Mouse (Mus musculus) heart, adult 2 months (tissue): Measurements from ENCODE around the gene Ctrl. TPM values are rescaled to one million over a fixed set of nuclear protein-coding genes. Genes with fewer than 3 reads are reported as not detected.
"Not testable (repeated sequence)": the region's sequence is repeated elsewhere in the genome, so short reads cannot be mapped to it uniquely, and the experiment has no call there.

ENCODE experiments used
- DNase-seq, 2 experiments: peaks; one replicate each; pipeline ENCODE4 v3.0.0; 2021
- H3K27ac ChIP-seq: fragments of 200-600 bp; 2 replicates; pipeline ENCODE4 v1.8.1; 2022
- H3K27me3 ChIP-seq: fragments of 200-500 bp; 2 replicates; pipeline ENCODE4 v1.6.1; 2012; ENCODE audit warnings: mild to moderate bottlenecking, low read length, inconsistent platforms, mixed read lengths; ENCODE audit not compliant: control insufficient read depth, insufficient read depth
- H3K36me3 ChIP-seq: fragments of 200-500 bp; 2 replicates; pipeline ENCODE4 v1.6.1; 2012; ENCODE audit warnings: low read length, inconsistent platforms; ENCODE audit not compliant: control insufficient read depth, insufficient read depth
- H3K4me1 ChIP-seq: fragments of 200-500 bp; 2 replicates; pipeline ENCODE4 v1.6.1; 2011; ENCODE audit warnings: low read length; ENCODE audit not compliant: control insufficient read depth, insufficient read depth
- H3K4me3 ChIP-seq: fragments of 200-600 bp; 2 replicates; pipeline ENCODE4 v1.8.1; 2022
- H3K79me2 ChIP-seq: fragments of 200-500 bp; replicated peaks from 2 replicates; pipeline ENCODE4 v1.6.1; 2012; ENCODE audit warnings: mild to moderate bottlenecking, inconsistent platforms, low read length, moderate library complexity, mixed read lengths; ENCODE audit not compliant: control insufficient read depth, insufficient read depth
- H3K9ac ChIP-seq: fragments of 200-500 bp; 2 replicates; pipeline ENCODE4 v1.6.1; 2012; ENCODE audit warnings: low read depth, mild to moderate bottlenecking, control low read depth, inconsistent platforms, low read length, mixed read lengths
- CTCF ChIP-seq: fragments of 200-600 bp; IDR thresholded peaks from 2 replicates; pipeline ENCODE4 v1.8.1; 2022; ENCODE audit warnings: antibody characterized with exemption, mild to moderate bottlenecking, moderate library complexity
- EP300 ChIP-seq: fragments of 200-500 bp; IDR thresholded peaks from 2 replicates; pipeline ENCODE4 v1.6.1; 2011; ENCODE audit warnings: low read depth, low read length, control low read depth; ENCODE audit not compliant: insufficient read depth
- POLR2A ChIP-seq: fragments of 200-500 bp; IDR thresholded peaks from 2 replicates; pipeline ENCODE4 v1.6.1; 2011; ENCODE audit warnings: mild to moderate bottlenecking, low read depth, low read length, control low read depth; ENCODE audit not compliant: insufficient read depth
- WGBS: fragments of 180-500 bp; shearing (Covaris S2); methylation state at CpG from one replicate; pipeline ENCODE4 v1.1.7; 2018; 5-methylcytosine and 5-hydroxymethylcytosine counted together
- intact Hi-C: fragments of 180-260 bp; cut with DNase I; formaldehyde crosslinking; loops from one replicate; pipeline ENCODE4 v1.15.1; 2025
- long read RNA-seq: library from polyadenylated mRNA; stranded (forward); transcript quantifications from one replicate; pipeline ENCODE4 v2.0.0, GENCODE M21; 2021
- polyA plus RNA-seq: library from polyadenylated mRNA; depleted of rRNA; stranded (reverse); fragments of >200 nt; gene quantifications from 2 replicates; pipeline ENCODE4 v1.2.3, GENCODE M21; 2012; rRNA removed
- total RNA-seq, 2 experiments: library from RNA; stranded (reverse); gene quantifications; 2 replicates each; pipeline ENCODE4 v1.2.3; 2021

The Ctrl gene
- total RNA-seq (under 1 TPM in 1 of 2 experiments, not detected in 1; 0.32 TPM), polyA plus RNA-seq (0.88 and 1.9 TPM in 2 replicates)
- long read RNA-seq, result 0 reads

DNA sequence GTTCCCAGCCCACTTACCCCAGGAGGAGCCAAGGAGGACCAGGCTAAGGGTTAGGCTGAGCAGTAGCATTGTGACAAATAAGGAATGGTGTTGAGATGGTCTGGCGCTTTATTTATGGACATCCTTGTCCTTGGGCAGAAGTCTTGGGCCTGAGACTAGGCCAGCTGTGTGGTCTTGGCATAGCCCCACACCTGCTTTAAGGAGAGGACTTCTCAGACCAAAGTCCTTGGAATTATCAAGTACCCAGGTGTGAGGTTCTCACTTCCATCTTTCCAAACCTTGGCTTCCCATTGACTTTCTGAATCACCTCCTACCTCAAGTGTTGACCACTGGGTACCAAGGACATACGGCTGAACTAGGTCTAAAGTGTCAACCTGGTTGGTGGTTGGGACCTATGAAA is at the start of gene Ctrl:
Gene Ctrl (minus strand): TSS at position 101 of the 400 bp plus-strand sequence.
- H3K36me3 ChIP-seq, result no peaks in the 10 kb centered on the region
- TF ChIP-seq POLR2A, result no peak
- no peak for TF ChIP-seq EP300
- no peak for TF ChIP-seq CTCF
- no peak for DNase-seq
- intact Hi-C loops, result loop anchor here (5.0 kb wide), 1 partner anchor 81 kb away; the partner anchor contains the start of gene Cenpt
- H3K4me1 ChIP-seq, result peaks cover 4% of the 10 kb centered on the region
- no peak within 1 kb of the TSS for H3K27ac ChIP-seq
- no peaks in the 10 kb centered on the region for H3K27me3 ChIP-seq
- H3K4me3 ChIP-seq, result no peak within 1 kb of the TSS
- WGBS, result 96% methylated on average over 2 of the region's 2 CpGs
- no peaks in the 10 kb centered on the region for H3K79me2 ChIP-seq
- no peak within 1 kb of the TSS for H3K9ac ChIP-seq

DNA sequence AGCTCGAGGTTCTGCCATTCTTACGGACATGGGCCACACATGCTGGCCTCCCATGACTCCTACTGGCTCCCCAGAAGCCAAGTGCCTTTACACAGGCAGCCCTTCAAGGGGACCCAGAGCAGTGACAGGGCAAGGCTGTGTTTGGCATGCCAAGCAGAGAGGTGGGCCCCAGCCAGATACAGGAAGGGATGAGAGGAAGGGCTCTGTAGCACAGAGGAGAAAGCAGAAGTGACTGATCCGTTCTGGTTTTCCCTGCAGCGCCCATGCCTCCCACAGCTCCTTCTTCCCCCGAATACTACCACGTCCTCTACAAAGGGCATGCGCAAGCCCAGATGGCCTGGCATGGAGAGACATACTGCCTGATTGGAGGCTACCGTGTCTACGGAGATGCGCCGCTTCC is 49.7 kb upstream of the Ctrl start:
- H3K9ac ChIP-seq, H3K27me3 ChIP-seq, intact Hi-C loops, H3K4me1 ChIP-seq, H3K27ac ChIP-seq, H3K4me3 ChIP-seq, H3K36me3 ChIP-seq, DNase-seq, H3K79me2 ChIP-seq: not testable (repeated sequence)
- 70% methylated on average over 11 of the region's 11 CpGs for WGBS

DNA sequence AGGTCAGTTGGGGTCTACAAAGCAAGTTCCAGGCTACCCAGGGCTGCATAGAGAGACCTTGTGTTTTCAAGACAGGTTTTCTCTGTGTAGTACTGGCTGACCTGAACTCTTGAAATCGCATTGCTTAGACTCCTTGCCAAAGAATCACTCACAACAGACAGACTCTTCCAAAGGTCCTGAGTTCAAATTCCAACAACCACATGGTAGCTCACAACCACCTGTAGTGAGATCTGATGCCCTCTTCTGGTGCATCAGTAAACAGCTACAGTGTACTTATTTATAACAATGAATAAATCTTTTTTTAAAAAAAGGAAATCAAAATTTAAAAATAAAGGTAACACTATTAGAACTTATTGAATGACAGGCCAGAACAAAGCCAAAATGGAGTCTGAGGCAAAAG is 47.5 kb upstream of the Ctrl start:
- Histone ChIP-seq H3K36me3 (no peaks in the 10 kb centered on the region), H3K4me3 (no peak overlapping the region), H3K27me3 (no peaks in the 10 kb centered on the region), H3K4me1 (no peaks in the 10 kb centered on the region), H3K9ac (no peak overlapping the region), H3K27ac (no peak overlapping the region), H3K79me2 (no peaks in the 10 kb centered on the region)
- 92% methylated on average over 1 of the region's 1 CpGs for WGBS
- intact Hi-C loops, result no loop called here
- peak; percentile 45 for TF ChIP-seq CTCF
- TF ChIP-seq POLR2A, result no peak
- no peak for DNase-seq

DNA sequence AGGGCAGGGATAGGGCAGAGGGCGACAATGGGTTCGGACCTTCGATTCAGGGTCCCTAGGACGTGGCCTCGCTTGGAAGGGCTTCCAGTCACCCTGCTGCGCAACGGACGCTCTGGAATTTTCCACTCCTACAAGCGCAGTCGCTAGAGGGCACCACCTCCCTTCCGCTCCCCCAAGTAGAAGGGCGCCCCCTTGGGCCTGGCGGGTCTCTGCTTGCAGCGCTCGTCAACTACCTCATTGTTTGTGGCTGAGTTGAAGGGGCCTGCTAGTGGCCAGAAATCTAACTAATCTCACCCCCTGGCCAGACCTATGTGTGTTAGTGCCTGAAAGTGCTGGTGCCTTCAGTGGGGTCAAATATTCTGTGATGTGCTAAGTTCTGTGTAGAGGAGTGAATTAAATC is 45.7 kb upstream of the Ctrl start, which contains the start of gene Dpep3:
Gene Dpep3 (minus strand): TSS at position 105 of the 400 bp plus-strand sequence.
- intact Hi-C loops, result no loop called here
- TF ChIP-seq EP300 (no peak), CTCF (0 out of 2 replicates have a peak, but pooled peaks have one; percentile 11)
- no peak for DNase-seq
- H3K27me3 ChIP-seq, result no peaks in the 10 kb centered on the region
- H3K79me2 ChIP-seq, result no peaks in the 10 kb centered on the region
- no peak within 1 kb of the TSS for H3K27ac ChIP-seq
- no peak within 1 kb of the TSS for H3K4me3 ChIP-seq
- 90% methylated on average over 15 of the region's 15 CpGs for WGBS
- H3K9ac ChIP-seq, result no peak within 1 kb of the TSS
- no peaks in the 10 kb centered on the region for H3K36me3 ChIP-seq
- no peaks in the 10 kb centered on the region for H3K4me1 ChIP-seq

DNA sequence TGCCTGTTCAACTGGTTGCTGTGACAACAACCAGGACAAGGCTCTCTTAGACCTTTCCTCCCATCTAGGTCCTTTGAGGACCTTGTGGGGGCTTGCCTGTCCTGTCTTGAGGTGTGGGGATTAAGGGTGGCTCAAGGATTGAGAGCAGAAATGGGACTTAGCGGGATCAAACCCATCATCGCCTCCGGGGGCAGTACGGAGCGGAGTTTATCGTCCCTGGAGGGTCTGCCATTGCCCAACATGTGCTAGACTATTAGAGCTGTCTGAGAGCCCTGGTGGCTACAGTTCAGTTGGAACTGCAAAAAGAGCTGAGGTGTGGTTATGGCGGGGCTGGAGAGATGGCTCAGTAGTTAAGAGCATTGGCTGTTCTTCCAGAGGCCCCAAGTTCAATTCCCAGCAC is 41.7 kb upstream of the Ctrl start:
- H3K27me3 ChIP-seq, result no peaks in the 10 kb centered on the region
- no peak for TF ChIP-seq EP300
- no peaks in the 10 kb centered on the region for H3K36me3 ChIP-seq
- no peaks in the 10 kb centered on the region for H3K79me2 ChIP-seq
- WGBS, result 68% methylated on average over 7 of the region's 7 CpGs
- H3K27ac ChIP-seq, result no peak overlapping the region
- DNase-seq, result no peak
- H3K4me3 ChIP-seq, result no peak overlapping the region
- intact Hi-C loops, result no loop called here
- no peak overlapping the region for H3K9ac ChIP-seq
- H3K4me1 ChIP-seq, result no peaks in the 10 kb centered on the region

DNA sequence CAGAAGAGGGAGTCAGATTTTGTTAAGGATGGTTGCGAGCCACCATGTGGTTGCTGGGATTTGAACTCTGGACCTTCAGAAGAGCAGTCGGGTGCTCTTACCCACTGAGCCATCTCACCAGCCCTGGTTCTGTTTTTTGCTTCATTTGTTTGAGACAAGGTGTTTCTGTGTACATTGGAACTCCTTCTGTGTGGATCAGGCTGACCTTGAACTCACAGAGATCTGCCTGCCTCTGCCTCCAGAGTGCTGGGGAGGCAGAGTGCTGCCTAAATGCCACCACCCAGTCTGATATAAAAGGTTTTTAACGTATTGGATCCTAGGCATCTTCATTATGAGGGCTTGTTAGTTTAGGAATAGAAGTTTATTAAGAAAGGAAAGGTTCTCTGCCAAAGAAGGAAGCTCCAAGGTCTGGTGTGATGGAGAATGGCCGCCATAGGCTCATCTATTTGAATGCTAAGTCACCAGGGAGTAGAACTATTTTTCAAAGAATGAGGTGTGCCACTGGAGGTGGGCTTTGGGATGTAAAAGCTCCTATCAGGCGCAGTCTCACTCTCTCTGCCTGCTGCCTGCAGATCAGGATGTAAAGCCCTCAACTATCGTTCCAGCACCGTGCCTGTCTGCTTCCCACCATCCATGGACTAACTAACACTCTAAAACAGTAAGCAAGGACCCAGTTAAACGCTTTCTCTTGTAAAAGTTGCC is 37.5 kb upstream of the Ctrl start:
- Histone ChIP-seq H3K4me3 (no peak overlapping the region), H3K9ac (no peak overlapping the region), H3K27ac (no peak overlapping the region), H3K79me2 (no peaks in the 10 kb centered on the region), H3K4me1 (peaks cover 4% of the 10 kb centered on the region), H3K36me3 (no peaks in the 10 kb centered on the region), H3K27me3 (no peaks in the 10 kb centered on the region)
- intact Hi-C loops, result no loop called here
- no peak for DNase-seq
- TF ChIP-seq EP300 (no peak), POLR2A (no peak), CTCF (no peak)
- 80% methylated on average over 8 of the region's 8 CpGs for whole genome bisulfite sequencing
